Mouse (Mus musculus) mammary gland, adult 2 months (tissue): Measurements from ENCODE around the gene Clec2g. TPM values are rescaled to one million over a fixed set of nuclear protein-coding genes. Genes with fewer than 3 reads are reported as not detected.

Experiments
- polyA plus RNA-seq: library from polyadenylated mRNA; depleted of rRNA; stranded (reverse); fragments of >200 nt; gene quantifications from 2 replicates; pipeline ENCODE4 v1.2.3, GENCODE M21; 2012; ENCODE audit warnings: low replicate concordance; rRNA removed

The Clec2g gene
- polyA plus RNA-seq: not detected in 2 replicates

GRCm38 (mm10) chr6:128934081-128934480 lies at the start of gene Clec2g:
Gene Clec2g (plus strand): TSS chr6:128934381.

GRCm38 (mm10) chr6:128887091-128887790 lies 46.9 kb upstream of the Clec2g start, which contains the start of gene Clec2i:
Gene Clec2i (plus strand): TSS chr6:128887588.

GRCm38 (mm10) chr6:128890948-128891355 lies 43.2 kb upstream of the Clec2g start, which contains the start of gene BC035044:
Gene BC035044 (minus strand): TSS chr6:128891126.

Other genes starting within 250 kb of the Clec2g start
- not detected in 2 replicates for gene Klrb1, start 211.3 kb upstream of the Clec2g start, polyA plus RNA-seq
- gene Klrb1c, start 145.2 kb upstream of the Clec2g start, polyA plus RNA-seq: 0.74 and 1.3 TPM in 2 replicates
- gene Gm44511, start 108.1 kb upstream of the Clec2g start, polyA plus RNA-seq: not detected in 2 replicates
- 0.44 and 0.72 TPM in 2 replicates for gene Klrb1b, start 108.0 kb upstream of the Clec2g start, polyA plus RNA-seq
- 1.7 and 2.9 TPM in 2 replicates for gene Clec2i, start 46.8 kb upstream of the Clec2g start, polyA plus RNA-seq
- gene BC035044, start 43.3 kb upstream of the Clec2g start, polyA plus RNA-seq: 2.2 and 4.7 TPM in 2 replicates
- gene Klrb1f, start 111.5 kb downstream of the Clec2g start, polyA plus RNA-seq: 0.73 and 1.0 TPM in 2 replicates
- 0.14 TPM in 1 of 2 replicates, not detected in the other for gene Clec2e, start 166.5 kb downstream of the Clec2g start, polyA plus RNA-seq
- 63.7 and 107 TPM in 2 replicates for gene Clec2d, start 246.2 kb downstream of the Clec2g start, polyA plus RNA-seq